Mouse (Mus musculus) Muller cell, postnatal 12 days (primary cell): ENCODE results near the gene Nr1h4.

Experiments
- DNase-seq: peaks from one replicate; pipeline ENCODE4 v3.0.0-alpha.2; 2015; ENCODE audit errors: inconsistent ontology term

Gene Nr1h4

GRCm38 (mm10) chr10:89481638-89482037, 51.7 kb downstream of the Nr1h4 start:
- DNase-seq = no peak

- DNase-seq = no peak
Observed at GRCm38 (mm10) chr10:89478766-89479165, 54.6 kb downstream of the Nr1h4 start.

- DNase-seq = peak; percentile 69
Observed at GRCm38 (mm10) chr10:89470596-89471353, 62.6 kb downstream of the Nr1h4 start.

GRCm38 (mm10) chr10:89464760-89465405, 68.5 kb downstream of the Nr1h4 start:
- DNase-seq = no peak

GRCm38 (mm10) chr10:89462890-89463289, 70.5 kb downstream of the Nr1h4 start:
- no peak for DNase-seq

- DNase-seq = peak; percentile 91
Observed at GRCm38 (mm10) chr10:89461856-89462507, 71.4 kb downstream of the Nr1h4 start.

- peak; percentile 93 for DNase-seq
Observed at GRCm38 (mm10) chr10:89460972-89461371, 72.4 kb downstream of the Nr1h4 start.

GRCm38 (mm10) chr10:89458770-89459169, 74.6 kb downstream of the Nr1h4 start:
- peak; percentile 78 for DNase-seq

GRCm38 (mm10) chr10:89453794-89454193, 79.6 kb downstream of the Nr1h4 start:
- no peak for DNase-seq

GRCm38 (mm10) chr10:89453068-89453641, 80.2 kb downstream of the Nr1h4 start:
- no peak for DNase-seq

GRCm38 (mm10) chr10:89450411-89450810, 83.0 kb downstream of the Nr1h4 start:
- DNase-seq = peak; percentile 67

- DNase-seq = peak; percentile 56
Observed at GRCm38 (mm10) chr10:89444381-89444780, 89.0 kb downstream of the Nr1h4 start.

GRCm38 (mm10) chr10:89443623-89444151, 89.7 kb downstream of the Nr1h4 start, which contains the start of gene Gas2l3:
Gene Gas2l3, minus strand, starts transcription at chr10:89443967.
- peak; percentile 94 for DNase-seq

- DNase-seq = no peak
Observed at GRCm38 (mm10) chr10:89443115-89443622, 90.2 kb downstream of the Nr1h4 start.

- peak; percentile 17 for DNase-seq
Observed at GRCm38 (mm10) chr10:89442640-89443039, 90.7 kb downstream of the Nr1h4 start.

GRCm38 (mm10) chr10:89441961-89442360, 91.4 kb downstream of the Nr1h4 start:
- DNase-seq = no peak

- peak; percentile 54 for DNase-seq
Observed at GRCm38 (mm10) chr10:89439380-89439779, 94.0 kb downstream of the Nr1h4 start.

GRCm38 (mm10) chr10:89437996-89438395, 95.4 kb downstream of the Nr1h4 start:
- no peak for DNase-seq

GRCm38 (mm10) chr10:89437472-89437871, 95.9 kb downstream of the Nr1h4 start:
- no peak for DNase-seq

GRCm38 (mm10) chr10:89435920-89436319, 97.5 kb downstream of the Nr1h4 start:
- peak; percentile 20 for DNase-seq

GRCm38 (mm10) chr10:89435413-89435812, 98.0 kb downstream of the Nr1h4 start:
- no peak for DNase-seq
